Mouse (Mus musculus): Measurements from ENCODE around the gene Tent5b.

- TF ChIP-seq CTCF (IDR thresholded peaks at IDR 0.05; ENCODE audit: extremely low read depth, insufficient read length, insufficient replicate concordance, low read depth, low read length) (no peak), POLR2A (IDR thresholded peaks at IDR 0.05; ENCODE audit: low read depth, low read length) (no peak)
Observed at GRCm38 (mm10) chr4:133442194-133442593, 37.7 kb upstream of the Tent5b start.

Data from small intestine, adult 2 months (tissue).